Mouse (Mus musculus) lung, postnatal 0 days (tissue): ENCODE results near the gene Pygl.

Source experiments
- CTCF ChIP-seq: IDR thresholded peaks from 2 replicates; pipeline ENCODE4 v1.5.1; 2016; ENCODE audit warnings: antibody characterized with exemption, mild to moderate bottlenecking
- EP300 ChIP-seq: IDR thresholded peaks from 2 replicates; pipeline ENCODE4 v1.6.1; 2016; ENCODE audit warnings: antibody characterized with exemption, mild to moderate bottlenecking, control low read depth

- TF ChIP-seq CTCF = no peak
- no peak for TF ChIP-seq EP300
These were observed 49.6 kb upstream of the Pygl start for GRCm38 (mm10) chr12:70280930-70281329.
